Mouse (Mus musculus): ENCODE data around the gene Gm4778. TPM values are rescaled to one million over a fixed set of nuclear protein-coding genes. Genes with fewer than 3 reads are reported as not detected.

Gm4778 gene
- polyA plus RNA-seq (2015; fragmentation: Nextera tagmentation; extraction: Ambion mirVana) = not detected in 2 replicates

DNA sequence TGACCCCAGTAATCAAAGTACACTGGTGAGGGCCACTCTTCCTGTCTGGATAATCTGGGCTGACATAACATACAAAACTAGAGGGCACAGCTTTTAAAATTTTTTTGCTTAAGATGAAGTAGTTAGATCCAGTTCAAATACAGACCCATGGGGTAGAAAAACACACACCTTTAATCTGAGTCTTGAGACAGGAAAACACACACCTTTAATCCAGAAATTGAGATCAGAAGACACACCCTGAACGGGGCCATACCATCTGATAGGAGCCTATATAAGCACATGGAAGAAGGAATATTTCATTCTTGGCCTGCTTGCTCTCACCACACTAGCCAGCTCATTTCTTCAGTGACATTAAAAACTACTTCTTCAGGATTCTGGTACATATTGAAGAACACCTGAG, at the start of gene Gm4778:
Gene Gm4778, plus strand, starts transcription at position 301 of the 400 bp plus-strand sequence.

GRCm38 (mm10) chr3:94309633-94310363, 46.0 kb downstream of the Gm4778 start, which contains the start of gene Them4:
Gene Them4, plus strand, starts transcription at chr3:94310089.

Other genes with a start within 250 kb of the Gm4778 start
- gene Gm9125, start 209.2 kb upstream of the Gm4778 start, polyA plus RNA-seq (2015; fragmentation: Nextera tagmentation; extraction: Ambion mirVana) = not detected in 2 replicates
- not detected in 2 replicates for gene Gm10697, start 191.4 kb upstream of the Gm4778 start, polyA plus RNA-seq (2015; fragmentation: Nextera tagmentation; extraction: Ambion mirVana)
- not detected in 2 replicates for gene Gm10696, start 85.8 kb upstream of the Gm4778 start, polyA plus RNA-seq (2015; fragmentation: Nextera tagmentation; extraction: Ambion mirVana)
- gene Gm5286, start 67.3 kb upstream of the Gm4778 start, polyA plus RNA-seq (2015; fragmentation: Nextera tagmentation; extraction: Ambion mirVana) = not detected in 2 replicates
- gene Them4, start 46.1 kb downstream of the Gm4778 start, polyA plus RNA-seq (2015; fragmentation: Nextera tagmentation; extraction: Ambion mirVana) = 10.7 and 11.1 TPM in 2 replicates
- gene Them5, start 78.1 kb downstream of the Gm4778 start, polyA plus RNA-seq (2015; fragmentation: Nextera tagmentation; extraction: Ambion mirVana) = 10.5 TPM in 1 of 2 replicates, not detected in the other
- 1.7 and 1.8 TPM in 2 replicates for gene C2cd4d, start 98.4 kb downstream of the Gm4778 start, polyA plus RNA-seq (2015; fragmentation: Nextera tagmentation; extraction: Ambion mirVana)
- 14.1 and 19.7 TPM in 2 replicates for gene Rorc, start 108.8 kb downstream of the Gm4778 start, polyA plus RNA-seq (2015; fragmentation: Nextera tagmentation; extraction: Ambion mirVana)
- 0.35 and 0.40 TPM in 2 replicates for gene Lingo4, start 134.5 kb downstream of the Gm4778 start, polyA plus RNA-seq (2015; fragmentation: Nextera tagmentation; extraction: Ambion mirVana)
- 13.7 and 15.0 TPM in 2 replicates for gene Tdrkh, start 149.2 kb downstream of the Gm4778 start, polyA plus RNA-seq (2015; fragmentation: Nextera tagmentation; extraction: Ambion mirVana)
- gene Mrpl9, start 179.3 kb downstream of the Gm4778 start, polyA plus RNA-seq (2015; fragmentation: Nextera tagmentation; extraction: Ambion mirVana) = 69.6 and 79.0 TPM in 2 replicates
- 0.35 and 0.37 TPM in 2 replicates for gene Oaz3, start 179.9 kb downstream of the Gm4778 start, polyA plus RNA-seq (2015; fragmentation: Nextera tagmentation; extraction: Ambion mirVana)
- 0.52 and 0.81 TPM in 2 replicates for gene Celf3, start 214.3 kb downstream of the Gm4778 start, polyA plus RNA-seq (2015; fragmentation: Nextera tagmentation; extraction: Ambion mirVana)
- gene Riiad1, start 216.3 kb downstream of the Gm4778 start, polyA plus RNA-seq (2015; fragmentation: Nextera tagmentation; extraction: Ambion mirVana) = 10.3 and 11.1 TPM in 2 replicates

Measured in skeletal muscle tissue, postnatal 0 days (tissue).